Mouse (Mus musculus): ENCODE measurements at regions not wholly inside any gene's neighbourhood (a gene's known extent, or its start where the extent isn't known, plus 50 kb on each side); places are given as distances from the start of the nearest gene placed in this dataset.

DNA sequence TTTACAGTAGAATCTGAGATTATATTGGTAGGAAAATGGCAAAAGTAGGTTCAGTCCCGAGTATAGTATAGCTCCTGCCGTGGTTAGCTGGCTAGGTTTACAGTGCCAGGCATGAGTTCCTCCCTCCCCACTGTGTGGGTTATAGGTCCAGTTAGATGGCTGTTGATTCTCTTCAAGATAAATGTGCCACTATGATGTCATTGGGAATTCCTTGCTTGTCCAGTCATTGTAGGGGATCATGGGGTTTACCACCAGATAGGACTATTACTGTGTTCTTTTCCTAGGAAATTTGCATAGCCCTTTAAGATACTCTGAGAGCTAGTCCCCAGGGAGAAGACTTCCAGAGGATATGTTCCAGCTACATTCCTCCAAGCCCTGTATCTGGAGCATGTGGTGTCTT lies 119.2 kb upstream of the Itga4 start:
- no peak for DNase-seq (ENCODE audit: low spot score in 2 of 2)

DNA sequence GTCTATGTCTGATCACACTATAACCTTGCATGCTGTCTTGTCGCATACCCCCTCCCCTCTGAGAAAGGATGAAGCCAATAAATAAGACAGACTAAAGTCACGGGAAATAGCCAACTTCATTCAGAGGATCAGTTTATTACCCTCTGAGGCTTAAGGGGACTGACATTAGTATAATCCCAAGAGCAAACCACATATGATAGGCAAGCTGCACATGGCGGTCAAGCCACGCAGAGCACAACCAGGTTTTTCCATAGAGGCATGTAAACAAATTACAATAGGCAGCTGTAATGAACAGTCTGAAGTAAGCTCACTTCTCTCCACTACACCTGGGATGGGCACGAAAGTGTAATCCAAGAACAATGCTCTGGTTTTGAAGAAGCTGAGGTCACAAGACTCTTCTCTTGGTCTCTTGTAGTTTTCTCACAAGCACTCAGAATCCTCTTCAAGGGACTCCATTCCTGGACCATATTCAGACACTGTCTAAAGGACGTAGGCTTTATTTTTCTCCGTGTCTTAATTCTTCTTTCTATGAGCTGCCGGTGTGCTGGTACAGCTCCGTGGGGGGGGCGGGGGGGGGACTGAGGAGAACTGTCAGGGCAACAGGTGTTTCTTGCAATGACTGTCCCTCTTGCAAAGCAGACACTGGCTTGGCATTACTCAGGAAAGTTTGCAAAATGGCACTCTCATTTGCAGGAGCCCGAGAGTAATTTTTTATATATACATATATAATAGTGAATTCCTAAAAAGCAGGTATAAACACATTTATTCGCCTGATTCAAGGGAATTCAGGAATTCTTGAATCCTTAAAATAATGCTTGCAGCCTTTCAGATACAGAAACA lies 118.4 kb upstream of the Itga4 start:
- no peak for DNase-seq (ENCODE audit: low spot score in 2 of 2)

DNA sequence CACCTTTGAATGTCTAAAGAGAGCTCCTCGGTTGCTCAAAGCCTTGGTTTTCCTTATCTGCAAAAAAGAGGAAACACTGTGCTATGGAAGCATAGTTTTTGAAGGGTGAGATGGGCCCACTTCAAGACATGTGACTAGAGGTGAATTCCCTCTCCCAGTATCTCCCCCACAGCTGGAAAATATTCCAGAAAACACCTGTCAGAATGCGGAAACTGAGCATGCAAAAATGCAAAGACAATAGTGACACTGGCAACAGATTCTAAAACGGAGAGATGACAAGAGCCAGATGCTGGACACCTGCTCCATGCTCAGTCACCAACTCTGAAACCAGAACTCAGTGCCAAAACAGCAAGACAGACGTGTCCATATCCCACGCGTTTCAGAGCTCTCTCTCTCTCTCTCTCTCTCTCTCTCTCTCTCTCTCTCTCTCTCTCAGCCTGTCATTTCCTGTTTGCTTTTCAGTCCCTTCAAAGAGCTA lies 117.5 kb upstream of the Itga4 start:
- no peak for DNase-seq (ENCODE audit: low spot score in 2 of 2)

DNA sequence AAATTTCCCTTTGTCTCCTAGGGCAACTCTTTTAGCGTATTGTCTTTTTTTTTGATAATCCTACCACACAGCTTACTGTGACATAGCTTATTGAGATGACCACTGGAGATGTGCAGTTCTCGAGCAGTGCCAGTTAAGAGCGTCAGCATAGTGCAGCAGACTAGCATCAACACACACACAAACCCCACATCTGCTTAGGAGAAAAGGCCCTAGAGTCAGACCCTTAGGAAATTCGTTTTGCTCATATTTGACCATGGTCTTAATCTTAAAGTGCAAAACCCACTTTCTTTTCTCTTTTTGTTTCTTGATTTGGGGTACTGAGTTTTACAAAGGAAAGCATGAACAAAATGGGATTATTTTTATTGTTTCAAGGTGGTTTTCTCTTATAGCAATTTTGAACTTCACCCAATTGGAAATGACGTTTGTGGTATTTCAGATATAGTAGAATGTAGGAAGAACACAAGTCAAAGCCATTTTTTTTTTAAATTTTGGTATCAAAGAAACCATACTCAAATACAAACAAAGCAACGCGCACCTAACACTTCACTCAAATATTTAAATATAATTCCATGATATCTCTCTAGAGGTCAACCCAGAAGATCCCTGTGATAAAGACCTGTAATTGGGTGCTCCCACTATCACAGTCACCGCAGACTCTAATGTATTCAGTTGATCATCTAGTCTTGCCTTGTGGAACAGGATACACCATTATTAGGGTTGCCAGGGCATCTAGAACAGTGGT lies 116.7 kb upstream of the Itga4 start:
- no peak for DNase-seq (ENCODE audit: low spot score in 2 of 2)

DNA sequence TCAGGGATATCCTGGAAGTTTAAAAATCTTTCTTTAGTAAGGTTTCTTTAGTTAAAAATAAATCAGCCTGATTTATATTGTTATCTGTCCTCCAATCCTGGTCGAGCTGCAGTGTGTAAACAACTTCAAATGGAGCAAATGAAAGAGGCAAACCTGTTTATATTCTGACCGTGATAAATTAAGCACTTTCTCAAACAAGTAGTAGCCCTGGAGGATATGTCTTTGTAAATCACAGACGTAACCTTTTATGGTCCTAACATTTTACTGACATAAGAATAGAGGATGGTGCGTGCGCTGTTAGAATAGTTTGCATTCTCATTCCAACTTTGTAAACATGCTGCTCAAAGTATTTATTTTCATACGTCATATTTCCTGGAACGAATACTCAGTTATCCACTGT lies 113.3 kb upstream of the Itga4 start:
- no peak for DNase-seq (ENCODE audit: low spot score in 2 of 2)

DNA sequence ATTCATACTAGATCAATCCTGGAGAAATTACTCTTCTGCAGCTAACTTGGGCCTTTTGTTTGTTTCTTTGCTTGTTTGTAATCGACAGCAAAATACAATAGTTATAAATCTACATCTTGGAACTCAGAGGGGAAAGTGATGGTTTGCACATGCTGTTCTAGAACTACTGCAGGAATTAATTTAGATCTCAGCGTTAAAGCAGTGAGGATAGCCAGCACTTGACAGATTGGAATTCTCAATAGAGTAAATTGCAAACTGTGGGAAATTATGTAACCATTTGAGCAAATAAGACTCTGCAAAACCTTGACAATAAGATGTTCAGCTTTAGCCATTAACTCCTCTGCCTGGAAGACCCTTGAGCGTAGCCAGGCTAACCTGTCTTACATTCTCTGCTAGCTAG lies 112.0 kb upstream of the Itga4 start:
- DNase-seq (ENCODE audit: low spot score in 2 of 2), result no peak

DNA sequence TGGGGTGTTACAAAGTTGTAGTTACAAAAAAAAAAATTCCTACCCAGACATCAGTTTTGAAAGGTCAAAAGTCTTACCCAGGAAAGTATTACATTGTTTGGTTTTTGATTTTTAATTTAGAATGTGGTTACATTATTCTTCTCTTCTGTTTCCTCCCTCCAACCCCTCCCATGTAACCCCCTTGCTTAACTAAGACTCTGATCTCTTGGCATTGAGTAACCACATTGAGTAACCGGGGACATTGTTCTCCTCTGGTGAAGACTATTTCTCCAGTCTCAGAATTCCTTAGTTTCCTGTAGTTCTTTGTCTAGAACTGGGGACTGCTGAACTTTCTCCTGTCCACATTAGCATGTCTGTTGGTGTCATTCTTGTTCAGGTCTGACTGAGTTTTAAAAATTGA lies 109.3 kb upstream of the Itga4 start:
- DNase-seq (ENCODE audit: low spot score in 2 of 2), result no peak

DNA sequence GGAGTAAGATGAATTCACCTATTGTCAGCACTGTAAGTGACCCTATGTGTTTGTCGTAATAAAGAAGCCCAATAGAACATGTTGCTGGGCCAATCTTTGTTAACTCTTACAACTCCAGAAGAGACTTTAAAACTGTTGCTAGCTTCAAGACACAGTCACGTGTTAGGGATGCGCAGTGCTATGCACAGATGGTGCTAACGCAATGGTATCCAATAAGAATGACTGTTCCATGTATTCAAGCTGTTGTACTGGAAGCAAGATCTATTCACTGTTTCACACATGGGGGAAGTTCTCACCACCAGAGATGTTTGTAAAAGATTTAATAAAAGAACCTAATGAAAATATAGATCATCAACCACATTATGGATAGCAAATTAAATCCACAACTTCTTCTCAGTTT lies 108.7 kb upstream of the Itga4 start:
- DNase-seq (ENCODE audit: low spot score in 2 of 2), result no peak

DNA sequence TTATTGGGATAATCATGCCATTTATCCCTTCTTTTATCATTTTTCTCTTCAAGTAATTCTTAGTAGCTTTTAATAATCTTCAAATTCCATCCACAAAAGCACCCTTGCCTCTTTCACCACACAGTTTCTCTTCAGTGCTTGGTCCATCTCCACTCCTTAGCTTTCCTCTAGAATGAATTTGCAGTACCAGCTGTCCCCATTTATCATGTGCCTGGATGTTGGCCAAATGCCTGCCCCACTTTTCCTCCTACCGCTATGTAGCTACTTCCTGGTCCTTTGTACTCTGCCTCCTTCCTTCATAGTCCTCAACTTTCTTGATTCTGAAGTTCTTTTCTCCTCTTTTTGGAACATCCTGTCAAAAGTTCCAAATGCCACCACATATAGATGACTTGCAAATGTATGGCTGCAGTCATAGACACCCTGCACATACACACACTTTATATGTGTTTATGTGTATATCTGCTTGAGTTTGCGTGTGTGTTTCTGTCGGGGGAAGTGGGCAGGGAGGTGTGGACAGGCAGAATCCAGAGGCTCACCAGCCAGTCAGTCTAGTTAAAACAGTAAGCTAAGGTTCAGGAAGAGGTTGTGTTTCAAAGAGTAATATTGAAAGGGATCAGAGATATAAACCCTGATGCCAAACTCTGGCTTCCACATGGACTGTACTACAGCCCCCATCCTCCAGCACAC lies 106.1 kb upstream of the Itga4 start:
- DNase-seq (ENCODE audit: low spot score in 2 of 2), result no peak

DNA sequence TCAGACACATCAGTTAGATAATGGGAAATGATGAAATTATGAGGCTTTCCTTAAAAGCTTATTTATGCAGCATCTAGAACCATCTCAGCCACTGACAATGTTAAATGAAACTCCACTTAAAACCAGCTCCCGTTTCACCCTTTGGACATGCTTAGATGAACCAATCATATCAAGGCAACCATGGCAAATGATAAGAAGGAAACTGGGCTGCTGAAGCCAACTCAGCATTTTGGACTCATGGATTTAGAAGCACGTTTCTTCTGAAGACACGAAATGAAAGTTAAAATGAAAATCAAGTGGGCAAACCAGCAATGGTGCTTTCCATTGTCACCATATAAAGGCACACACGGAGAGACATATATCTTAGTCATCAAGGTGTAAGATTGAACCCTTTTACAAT lies 103.6 kb upstream of the Itga4 start:
- no peak for DNase-seq (ENCODE audit: low spot score in 2 of 2)

DNA sequence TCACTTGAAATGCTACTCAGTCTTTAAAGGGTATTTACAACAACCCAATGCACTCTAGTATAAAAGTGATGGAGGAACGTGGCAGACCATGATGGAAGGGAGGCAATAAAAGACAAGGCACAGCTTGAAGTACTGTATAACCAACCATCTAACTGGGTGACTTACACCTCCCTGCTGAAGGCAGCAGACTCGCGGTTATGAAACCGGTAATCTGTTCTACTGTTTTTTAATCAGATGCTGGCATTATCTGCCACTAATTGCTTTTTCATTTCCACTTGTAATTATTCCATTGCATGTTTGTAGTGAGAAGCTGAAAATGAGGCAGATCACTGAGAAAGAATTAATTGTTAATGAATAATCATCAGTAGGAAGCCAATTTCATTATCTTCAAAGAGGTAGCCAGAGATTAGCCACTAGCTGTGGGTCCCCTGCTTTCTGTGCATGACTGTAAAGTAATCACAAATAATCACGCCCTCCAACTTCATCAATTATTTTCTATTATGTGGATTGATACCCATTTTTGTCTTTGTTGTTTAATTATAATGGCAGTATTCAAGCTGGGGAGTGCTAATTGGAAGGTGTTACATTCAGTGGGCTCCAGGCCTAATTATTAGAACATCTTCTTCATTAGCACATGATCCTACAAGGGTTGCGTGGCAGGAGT lies 103.1 kb upstream of the Itga4 start:
- no peak for DNase-seq (ENCODE audit: low spot score in 2 of 2)

DNA sequence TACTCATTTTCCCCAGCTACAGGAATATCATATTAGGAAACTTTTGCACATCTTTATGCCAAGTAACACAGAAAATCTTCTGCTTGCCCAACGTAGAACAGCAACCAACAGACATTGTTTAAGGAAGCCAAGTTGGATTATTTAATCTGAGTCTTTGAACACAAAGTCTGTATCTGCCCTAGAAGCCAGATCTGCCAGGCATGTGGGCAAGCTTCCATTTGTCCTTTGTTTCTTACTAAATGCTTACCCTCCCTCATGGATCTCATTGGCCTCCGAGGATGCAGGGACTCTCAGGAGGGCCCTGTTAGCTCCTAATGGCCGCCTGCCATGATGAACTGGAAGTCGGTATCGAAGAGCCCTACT lies 102.5 kb upstream of the Itga4 start:
- no peak for DNase-seq (ENCODE audit: low spot score in 2 of 2)

DNA sequence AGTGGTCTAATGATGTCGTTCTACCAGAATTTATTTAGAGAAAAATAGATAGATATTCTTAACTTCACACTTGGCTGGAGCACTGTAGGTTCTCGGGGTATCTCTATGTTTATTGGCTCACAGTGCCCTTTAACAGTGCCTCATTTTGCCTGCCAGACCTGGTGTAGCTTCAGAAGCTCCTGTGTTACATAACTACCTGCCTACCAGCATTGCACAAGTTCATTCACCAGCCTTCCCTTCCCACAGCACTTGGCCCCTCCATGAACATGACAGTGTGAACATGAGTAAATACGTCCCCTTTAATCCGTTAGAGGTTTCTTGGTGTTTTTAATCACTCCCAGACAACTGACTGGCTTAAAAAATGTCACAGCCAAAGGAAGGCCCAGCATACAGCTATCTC lies 102.2 kb upstream of the Itga4 start:
- DNase-seq (ENCODE audit: low spot score in 2 of 2), result no peak

DNA sequence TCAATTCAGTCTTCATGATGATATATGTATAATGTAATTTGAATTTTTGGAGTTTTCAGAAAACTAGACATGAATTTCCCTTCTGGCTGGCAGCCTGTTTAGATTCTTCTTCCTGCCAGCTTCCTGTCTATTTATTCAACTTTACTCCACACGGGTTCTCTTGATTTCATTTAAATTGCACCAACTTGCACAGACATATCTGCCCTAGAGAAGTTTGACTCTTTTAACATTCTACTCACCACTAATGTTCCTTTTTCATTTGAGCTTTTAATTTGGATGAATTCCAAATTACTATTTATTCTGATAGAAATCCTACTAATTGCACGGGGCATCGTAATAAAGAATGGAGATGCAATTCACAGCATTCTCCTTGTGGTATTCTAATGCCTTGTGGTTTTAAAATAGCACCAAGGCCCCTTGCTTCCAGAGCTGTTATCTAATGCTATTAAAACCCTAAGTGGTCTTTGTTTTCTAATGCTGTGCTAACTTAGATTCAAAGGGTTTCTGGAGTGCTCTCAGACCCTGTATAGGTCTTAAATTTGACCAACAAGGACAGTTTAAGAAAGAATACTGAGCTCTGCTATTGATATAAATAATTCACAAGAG lies 96.7 kb upstream of the Itga4 start:
- no peak for DNase-seq (ENCODE audit: low spot score in 2 of 2)

DNA sequence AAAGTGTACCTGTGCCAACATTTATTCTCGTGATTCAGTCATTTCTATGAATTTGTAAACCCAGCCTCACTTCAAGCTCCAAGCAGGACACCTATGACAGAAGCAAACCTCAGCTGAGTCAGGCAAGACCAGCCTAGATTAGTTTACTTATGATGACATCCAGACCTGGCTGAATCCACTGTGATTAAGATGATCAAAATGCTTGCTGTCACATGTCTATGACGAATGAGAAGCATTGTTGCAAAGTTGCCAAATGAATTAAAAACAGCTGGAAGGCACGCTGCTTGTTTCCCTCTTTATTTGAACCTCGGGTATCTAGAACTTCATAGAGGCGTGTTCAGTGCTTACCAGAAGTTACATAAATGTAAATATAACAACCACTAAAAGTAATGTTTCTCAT lies 95.9 kb upstream of the Itga4 start:
- no peak for DNase-seq (ENCODE audit: low spot score in 2 of 2)

DNA sequence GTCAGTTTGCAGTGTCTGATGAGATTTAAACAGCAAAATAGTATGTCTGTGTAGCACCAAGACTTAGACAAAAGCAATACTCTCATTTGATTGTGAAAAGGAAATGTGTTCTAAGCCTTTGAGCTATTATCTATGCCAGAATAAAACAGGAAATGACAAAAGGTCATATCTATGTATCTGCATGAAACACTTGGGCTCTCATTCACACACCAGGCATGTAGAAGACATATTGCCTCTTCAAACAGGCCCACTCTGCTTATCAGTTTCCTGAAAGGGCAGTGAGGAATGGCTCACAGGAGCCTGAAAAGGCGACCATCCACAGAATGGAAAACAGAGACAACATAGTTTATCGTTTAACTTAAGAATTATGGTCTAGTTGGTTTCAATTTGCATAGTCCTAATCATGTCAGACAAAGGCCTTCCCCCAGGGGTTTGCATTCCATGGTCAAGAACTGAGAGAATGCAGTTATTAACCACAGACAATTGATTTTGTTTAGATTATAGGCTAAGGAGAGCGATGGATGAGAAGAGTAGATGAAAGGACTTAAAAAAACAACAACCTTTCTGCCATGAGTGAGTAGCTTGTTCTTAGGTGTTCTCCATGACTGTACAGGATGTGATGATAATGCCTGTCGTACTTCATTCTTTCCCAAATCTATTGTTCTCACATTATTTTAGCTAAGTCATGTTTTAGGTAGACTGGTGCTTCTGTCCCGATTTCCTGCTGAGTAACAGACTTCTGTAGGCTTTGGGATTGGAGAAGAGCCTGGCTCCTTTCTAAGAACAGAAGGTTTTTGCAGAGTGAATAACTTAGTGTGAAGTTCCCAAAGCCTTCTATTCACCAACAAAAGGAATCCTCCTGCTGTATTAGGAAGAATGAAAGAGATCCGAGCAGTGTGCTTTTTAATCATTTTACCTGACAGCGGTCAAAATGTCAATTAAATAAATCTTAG lies 82.0 kb upstream of the Itga4 start:
- DNase-seq (ENCODE audit: low spot score in 2 of 2), result no peak

DNA sequence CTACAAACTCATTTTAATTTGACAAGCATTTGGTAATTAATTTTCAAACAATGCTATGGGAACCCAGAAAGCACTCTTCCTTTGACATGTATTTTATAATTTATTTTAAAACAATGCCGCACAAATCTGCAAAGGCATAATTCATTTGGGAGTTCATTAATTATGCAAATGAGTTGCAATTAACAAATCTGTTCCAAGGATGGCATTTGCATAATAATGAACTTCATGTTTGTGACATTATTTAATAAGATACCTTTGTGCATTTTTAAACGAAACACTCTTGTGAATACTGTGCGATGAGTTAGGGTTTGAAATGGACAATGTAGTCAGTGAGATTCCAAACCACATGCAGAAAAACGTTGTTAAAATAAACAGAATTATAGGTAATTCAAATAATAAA lies 80.9 kb upstream of the Itga4 start:
- DNase-seq (ENCODE audit: low spot score in 2 of 2), result no peak

DNA sequence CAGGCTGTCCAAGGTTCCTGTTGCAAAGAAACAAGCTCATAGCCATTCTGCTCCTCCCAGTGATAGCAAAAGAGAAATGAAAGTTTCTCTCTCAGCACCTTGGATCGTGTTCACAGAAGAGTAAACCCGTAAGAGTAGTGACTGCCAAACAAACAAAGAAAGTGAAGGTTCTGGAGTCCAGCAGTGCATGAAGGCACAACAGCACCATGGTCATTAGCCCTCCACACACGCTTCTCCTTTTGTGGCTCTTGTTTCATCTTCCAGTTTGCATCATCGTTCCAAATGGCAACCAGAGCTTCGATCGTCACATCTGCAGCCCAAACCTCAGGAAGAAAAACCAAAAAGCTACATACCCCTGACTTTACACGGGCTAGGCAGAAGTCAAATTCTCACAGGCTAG lies 74.4 kb upstream of the Itga4 start:
- peak in 1 of 2 experiments; percentile 17 for DNase-seq (ENCODE audit: low spot score in 2 of 2)

DNA sequence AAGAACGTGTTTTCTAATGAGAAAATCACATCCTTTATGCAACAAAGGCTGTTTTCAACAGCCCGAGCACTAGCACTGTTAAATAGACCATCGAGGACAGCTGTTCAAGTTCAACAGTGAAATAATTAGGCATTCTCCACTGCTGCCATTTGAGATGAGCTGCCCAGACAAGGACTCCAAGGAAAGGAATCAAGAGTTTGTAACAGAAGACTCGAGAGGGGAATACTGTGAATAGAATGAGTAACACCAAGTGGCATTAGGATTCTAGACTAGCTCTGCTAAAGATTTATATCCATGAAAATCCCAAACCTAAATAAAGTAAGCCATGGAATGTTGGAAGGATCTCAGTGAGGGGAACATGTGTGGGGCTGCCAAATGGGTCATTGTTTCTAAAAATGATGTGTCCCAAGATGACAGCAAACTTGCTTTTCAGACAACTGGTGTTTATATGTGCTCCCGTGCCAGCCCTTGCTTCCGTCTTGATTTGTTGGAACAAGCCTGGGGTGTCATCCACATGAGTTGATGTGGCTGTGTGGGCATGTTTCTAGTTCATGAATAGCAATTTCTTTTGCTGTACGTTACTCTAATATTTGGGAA lies 72.1 kb upstream of the Itga4 start:
- no peak for DNase-seq (ENCODE audit: low spot score in 2 of 2)
